Mouse (Mus musculus): ENCODE data around the gene Ptprn2.

- TF ChIP-seq CTCF (IDR thresholded peaks at IDR 0.05; ENCODE audit: low read depth, low read length) (no peak), POLR2A (IDR thresholded peaks at IDR 0.05; ENCODE audit: insufficient read depth, low read length) (no peak), EP300 (IDR thresholded peaks at IDR 0.05; ENCODE audit: insufficient read depth, low read depth, low read length) (no peak)
These were observed 294.9 kb downstream of the Ptprn2 start for GRCm38 (mm10) chr12:116780419-116780818.

Data from ES-Bruce4 (cell line).